Mouse (Mus musculus) MEL (cell line): Measurements from ENCODE around the gene Odf4. TPM values are rescaled to one million over a fixed set of nuclear protein-coding genes. Genes with fewer than 3 reads are reported as not detected.
"Not testable (repeated sequence)": the region's sequence is repeated elsewhere in the genome, so short reads cannot be mapped to it uniquely, and the experiment has no call there.

Experiments used
- DNase-seq: peaks from one replicate; pipeline ENCODE4 v3.0.0; 2011; ENCODE audit warnings: low read depth, low spot score
- H3K27ac ChIP-seq: 2 replicates; pipeline ENCODE4 v1.5.1; 2012; ENCODE audit warnings: low read depth, mild to moderate bottlenecking, control low read depth, low read length, moderate library complexity; ENCODE audit not compliant: control insufficient read depth
- H3K27me3 ChIP-seq, 2 experiments: fragments of 150-350 bp in 1 of 2; sonication (generic) in 1 of 2; 2 replicates each; pipeline ENCODE4 v1.6.1; 2012; ENCODE audit warnings: low read length in 2 of 2, mild to moderate bottlenecking in 2 of 2, improper control_type of control experiment in 1 of 2, moderate library complexity in 1 of 2; ENCODE audit not compliant: insufficient read depth in 2 of 2, control insufficient read depth in 1 of 2
- H3K36me3 ChIP-seq, 2 experiments: 2 replicates each; pipeline ENCODE4 v1.6.1; 2012 to 2014; ENCODE audit warnings: low read length in 2 of 2, improper control_type of control experiment in 1 of 2, inconsistent platforms in 1 of 2, mild to moderate bottlenecking in 1 of 2; ENCODE audit not compliant: insufficient read depth in 2 of 2, control insufficient read depth in 1 of 2
- H3K4me1 ChIP-seq, 2 experiments: fragments of 150-350 bp in 1 of 2; sonication (generic) in 1 of 2; 2 replicates each; pipeline ENCODE4 v1.6.1; 2012; ENCODE audit warnings: low read length in 2 of 2, improper control_type of control experiment in 1 of 2, mild to moderate bottlenecking in 1 of 2; ENCODE audit not compliant: insufficient read depth in 2 of 2, control insufficient read depth in 1 of 2
- H3K4me3 ChIP-seq, 2 experiments: fragments of 150-350 bp in 1 of 2; sonication (generic) in 1 of 2; 2 replicates each; pipeline ENCODE4 v1.5.1; 2012; ENCODE audit warnings: low read depth in 2 of 2, low read length in 2 of 2, mild to moderate bottlenecking in 2 of 2, moderate library complexity in 2 of 2, control low read depth in 1 of 2, improper control_type of control experiment in 1 of 2; ENCODE audit not compliant: control insufficient read depth in 1 of 2, insufficient read depth in 1 of 2
- H3K79me2 ChIP-seq: 2 replicates; pipeline ENCODE4 v1.6.1; 2012; ENCODE audit warnings: mild to moderate bottlenecking, low read length, moderate library complexity; ENCODE audit not compliant: control insufficient read depth, poor library complexity, insufficient read depth
- H3K9ac ChIP-seq: 2 replicates; pipeline ENCODE4 v1.6.1; 2012; ENCODE audit warnings: low read depth, mild to moderate bottlenecking, control low read depth, low read length, moderate library complexity; ENCODE audit not compliant: control insufficient read depth, poor library complexity, severe bottlenecking
- H3K9me3 ChIP-seq: fragments of 150-350 bp; sonication (generic); replicated peaks from 2 replicates; pipeline ENCODE4 v1.6.1; 2012; ENCODE audit warnings: mild to moderate bottlenecking, low read length, improper control_type of control experiment, moderate library complexity; ENCODE audit not compliant: insufficient read depth
- CHD1 ChIP-seq: IDR thresholded peaks from 2 replicates; pipeline ENCODE4 v1.6.1; 2012; ENCODE audit warnings: low read depth, mild to moderate bottlenecking, inconsistent platforms, low read length, improper control_type of control experiment
- EP300 ChIP-seq, 2 experiments: IDR thresholded peaks; 2 replicates each; pipeline ENCODE4 v1.6.1; 2011; ENCODE audit warnings: improper control_type of control experiment in 2 of 2, low read length in 2 of 2, low read depth in 1 of 2, mild to moderate bottlenecking in 1 of 2
- HCFC1 ChIP-seq: IDR thresholded peaks from 2 replicates; pipeline ENCODE4 v1.6.1; 2012; ENCODE audit warnings: low read depth, mild to moderate bottlenecking, inconsistent platforms, low read length, improper control_type of control experiment, moderate library complexity
- KAT2A ChIP-seq: conservative IDR thresholded peaks from 2 replicates; pipeline ENCODE4 v1.6.1; 2012; ENCODE audit warnings: low read depth, low read length, improper control_type of control experiment, inconsistent platforms
- MAZ ChIP-seq: IDR thresholded peaks from 2 replicates; pipeline ENCODE4 v1.6.1; 2012; ENCODE audit warnings: low read depth, mild to moderate bottlenecking, inconsistent platforms, low read length, improper control_type of control experiment
- MEF2A ChIP-seq: IDR thresholded peaks from 2 replicates; pipeline ENCODE4 v1.6.1; 2014; ENCODE audit warnings: low read depth, mild to moderate bottlenecking, inconsistent platforms, low read length, improper control_type of control experiment; ENCODE audit not compliant: poor library complexity, insufficient replicate concordance, severe bottlenecking; ENCODE audit errors: extremely low read depth
- MYC ChIP-seq: IDR thresholded peaks from 2 replicates; pipeline ENCODE4 v1.6.1; 2011; ENCODE audit warnings: low read depth, mild to moderate bottlenecking, low read length, improper control_type of control experiment, moderate library complexity
- POLR2A ChIP-seq, 2 experiments: IDR thresholded peaks; 2 replicates each; pipeline ENCODE4 v1.6.1; 2011 to 2012; ENCODE audit warnings: low read length in 2 of 2, mild to moderate bottlenecking in 2 of 2, control low read depth in 1 of 2, improper control_type of control experiment in 1 of 2, low read depth in 1 of 2, moderate library complexity in 1 of 2; ENCODE audit not compliant: control insufficient read depth in 1 of 2, insufficient read depth in 1 of 2, poor library complexity in 1 of 2
- RAD21 ChIP-seq: IDR thresholded peaks from 2 replicates; pipeline ENCODE4 v1.6.1; 2011; ENCODE audit warnings: mild to moderate bottlenecking, low read depth, low read length, improper control_type of control experiment
- RCOR1 ChIP-seq: IDR thresholded peaks from 2 replicates; pipeline ENCODE4 v1.6.1; 2012; ENCODE audit warnings: low read depth, mild to moderate bottlenecking, inconsistent platforms, low read length, improper control_type of control experiment
- SIN3A ChIP-seq: IDR thresholded peaks from 2 replicates; pipeline ENCODE4 v1.6.1; 2012; ENCODE audit warnings: low read length, improper control_type of control experiment, inconsistent platforms
- SMC3 ChIP-seq: IDR thresholded peaks from 2 replicates; pipeline ENCODE4 v1.6.1; 2011; ENCODE audit warnings: low read depth, low read length, improper control_type of control experiment
- TBP ChIP-seq: IDR thresholded peaks from 2 replicates; pipeline ENCODE4 v1.8.0; 2011; ENCODE audit warnings: low read depth, low read length, improper control_type of control experiment
- USF1 ChIP-seq: IDR thresholded peaks from 2 replicates; pipeline ENCODE4 v1.6.1; 2014; ENCODE audit warnings: low read depth, mild to moderate bottlenecking, inconsistent platforms, low read length, improper control_type of control experiment, moderate library complexity
- ZC3H11A ChIP-seq: IDR thresholded peaks from 2 replicates; pipeline ENCODE4 v1.6.1; 2012; ENCODE audit warnings: low read depth, mild to moderate bottlenecking, inconsistent platforms, low read length, improper control_type of control experiment
- ZKSCAN1 ChIP-seq: IDR thresholded peaks from 2 replicates; pipeline ENCODE4 v1.6.1; 2012; ENCODE audit warnings: low read depth, mild to moderate bottlenecking, inconsistent platforms, low read length, improper control_type of control experiment, moderate library complexity
- ZMIZ1 ChIP-seq: IDR thresholded peaks from 2 replicates; pipeline ENCODE4 v1.6.1; 2012; ENCODE audit warnings: low read depth, mild to moderate bottlenecking, inconsistent platforms, low read length, improper control_type of control experiment, moderate library complexity
- ZNF384 ChIP-seq: IDR thresholded peaks from 2 replicates; pipeline ENCODE4 v1.6.1; 2012; ENCODE audit warnings: low read depth, mild to moderate bottlenecking, inconsistent platforms, low read length, improper control_type of control experiment
- polyA plus RNA-seq, 2 experiments: library from polyadenylated mRNA; stranded (reverse) in 1 of 2; unstranded in 1 of 2; fragments of >175 nt in 1 of 2; fragments of >200 nt in 1 of 2; gene quantifications; 2 replicates each; pipeline versions ENCODE4 v1.2.1 to v1.2.4; 2012; ENCODE audit warnings: low replicate concordance in 2 of 2, low read depth in 1 of 2; ENCODE audit not compliant: insufficient read length in 2 of 2, insufficient read depth in 1 of 2, missing spikeins in 1 of 2
- total RNA-seq: library from RNA; depleted of rRNA; stranded (reverse); fragments of 300-350 nt; gene quantifications from 2 replicates; pipeline ENCODE4 v1.2.3, GENCODE M21; 2012

Odf4 gene
- total and polyA plus RNA-seq, 3 experiments, result not detected

GRCm38 (mm10) chr11:68962159-68962558, 35.3 kb upstream of the Odf4 start:
- H3K9ac ChIP-seq, result not testable (repeated sequence)
- peaks cover 0 to 14% of the 10 kb centered on the region in 2 experiments; a peak in 3 of 4 replicates for H3K4me1 ChIP-seq

GRCm38 (mm10) chr11:68961596-68961995, 34.7 kb upstream of the Odf4 start:
- H3K27me3 ChIP-seq, result no peaks in the 10 kb centered on the region
- no peak overlapping the region for H3K27ac ChIP-seq
- H3K4me1 ChIP-seq, result peaks cover 0 to 12% of the 10 kb centered on the region in 2 experiments; a peak in 3 of 4 replicates
- H3K9me3 ChIP-seq, result no peaks in the 10 kb centered on the region
- H3K9ac ChIP-seq, result no peak overlapping the region
- TF ChIP-seq POLR2A (IDR thresholded peaks at IDR 0.05; ENCODE audit: control insufficient read depth in 1 of 2, insufficient read depth in 1 of 2, low read depth in 1 of 2, low read length in 2 of 2, poor library complexity in 1 of 2), result no peak
- no peak for TF ChIP-seq ZC3H11A
- no peak for TF ChIP-seq CHD1
- no peak for TF ChIP-seq MEF2A
- TF ChIP-seq SIN3A, result no peak
- TF ChIP-seq HCFC1, result no peak
- TF ChIP-seq ZNF384, result no peak
- no peak for TF ChIP-seq MYC
- no peak for TF ChIP-seq RCOR1
- TF ChIP-seq RAD21, result no peak
- TF ChIP-seq EP300 (IDR thresholded peaks at IDR 0.05; ENCODE audit: low read depth in 1 of 2, low read length in 2 of 2), result no peak
- no peak for TF ChIP-seq MAZ
- no peak for TF ChIP-seq ZKSCAN1
- TF ChIP-seq SMC3, result no peak
- no peak for TF ChIP-seq ZMIZ1
- TF ChIP-seq TBP, result no peak
- no peak for TF ChIP-seq KAT2A
- TF ChIP-seq USF1, result no peak
- TF ChIP-seq, all 39 proteins: peak for 0
- Histone ChIP-seq H3K4me3 (no peak overlapping the region), H3K79me2 (no peaks in the 10 kb centered on the region), H3K36me3 (peaks cover 0 to 2% of the 10 kb centered on the region in 2 experiments; a peak in 2 of 4 replicates)
- peak; percentile 78 for DNase-seq

More at GRCm38 (mm10) chr11:68962159-68962558, 35.3 kb upstream of the Odf4 start:
- not testable (repeated sequence) for H3K79me2 ChIP-seq, H3K9me3 ChIP-seq, H3K27ac ChIP-seq, DNase-seq, H3K4me3 ChIP-seq, H3K27me3 ChIP-seq, H3K36me3 ChIP-seq
- peak; percentile 85 for TF ChIP-seq ZNF384
